Mouse (Mus musculus): ENCODE data around the gene Cdc25b.

GRCm38 (mm10) chr2:131175286-131175944 lies 11.3 kb upstream of the Cdc25b start:
- TF ChIP-seq ZNF384 (IDR thresholded peaks at IDR 0.05; ENCODE audit: low read depth, low read length) (no peak), HCFC1 (IDR thresholded peaks at IDR 0.05; ENCODE audit: borderline replicate concordance, insufficient read depth, low read length) (no peak), MAFK (IDR thresholded peaks at IDR 0.05; ENCODE audit: insufficient read depth, low read depth, low read length) (no peak), ZC3H11A (IDR thresholded peaks at IDR 0.05; ENCODE audit: borderline replicate concordance, low read depth, low read length) (no peak)

Measured in ES-E14 (cell line).